Comparison of ENCODE assay signal across 20 mouse cellular contexts in the genomic region with DNA sequence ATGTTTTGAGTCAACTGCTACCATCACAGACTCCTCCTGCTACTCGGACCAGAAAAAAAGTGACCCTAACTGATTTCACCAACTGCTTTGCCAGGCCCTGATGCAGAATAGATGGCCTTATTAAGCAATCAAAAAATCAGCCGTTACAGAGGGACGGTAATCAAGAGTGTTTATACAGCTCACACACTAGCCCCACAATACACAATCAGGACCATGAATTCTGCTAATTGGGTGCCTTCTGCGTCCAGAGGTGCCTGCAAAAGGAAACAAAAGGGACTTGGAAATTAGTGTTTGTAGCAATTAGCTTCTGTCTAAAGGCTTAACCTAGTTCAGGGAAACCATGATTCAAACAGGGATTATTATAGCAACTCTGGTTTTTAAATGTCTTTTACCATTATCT.
DNase-seq lines count a peak whose midpoint lies in the region; ATAC-seq lines count a peak whose summit lies in the region.
"Had no signal": no experiment of that assay in that cellular context is flagged by ENCODE, and none has a peak within 500 bp of the region (broad histone marks: within the 10 kb centered on the region; RNA-seq: fewer than 3 reads in every experiment).

No protein-coding gene starts in this region.

- no peak overlapping the region for H3K27ac ChIP-seq in embryonic facial prominence, embryonic 14.5 days (replicated peaks; ENCODE audit: low read depth, low read length)
- no peak overlapping the region for H3K27ac ChIP-seq in embryonic facial prominence, embryonic 10.5 days (replicated peaks)
- no peak overlapping the region for H3K27ac ChIP-seq in midbrain, embryonic 15.5 days
- H3K27ac ChIP-seq in midbrain, embryonic 10.5 days (replicated peaks), result no peak overlapping the region
- H3K27ac ChIP-seq in forebrain, embryonic 14.5 days (ENCODE audit: low read depth, low read length), result no peak overlapping the region
- H3K27ac ChIP-seq: embryonic facial prominence, embryonic 13.5 days; kidney, postnatal 0 days; limb, embryonic 15.5 days; liver, embryonic 15.5 days; macrophage had no signal

- no peaks in the 10 kb centered on the region for H3K27me3 ChIP-seq in embryonic facial prominence, embryonic 14.5 days (replicated peaks; ENCODE audit: control insufficient read depth, insufficient read depth, low read length)
- H3K27me3 ChIP-seq in embryonic facial prominence, embryonic 10.5 days (replicated peaks; ENCODE audit: low read depth, poor library complexity, severe bottlenecking), result no peaks in the 10 kb centered on the region
- no peaks in the 10 kb centered on the region for H3K27me3 ChIP-seq in midbrain, embryonic 15.5 days (replicated peaks)
- H3K27me3 ChIP-seq in midbrain, embryonic 10.5 days (ENCODE audit: low read depth, poor library complexity, severe bottlenecking), result no peaks in the 10 kb centered on the region
- peaks cover 10% of the 10 kb centered on the region for H3K27me3 ChIP-seq in forebrain, embryonic 14.5 days (replicated peaks; ENCODE audit: control insufficient read depth, insufficient read depth, low read length)
- H3K27me3 ChIP-seq: embryonic facial prominence, embryonic 13.5 days; limb, embryonic 15.5 days; liver, embryonic 15.5 days had no signal

- ATAC-seq in embryonic facial prominence, embryonic 14.5 days (ENCODE audit: low read depth), result peak; percentile 71; the same call in 1 of the 2 replicates
- ATAC-seq in midbrain, embryonic 15.5 days (replicated peaks), result 0 out of 2 replicates have a peak, but pooled peaks have one; percentile 16
- peak; percentile 92 for ATAC-seq in forebrain, embryonic 14.5 days
- ATAC-seq: activated CD4-positive, CD25-positive, alpha-beta regulatory T cell, adult 4 months; CD4-positive, CD25-positive, alpha-beta regulatory T cell, adult 4 months had no signal

- WGBS in embryonic facial prominence, embryonic 14.5 days, result 28% methylated on average over 4 of the region's 4 CpGs
- WGBS in embryonic facial prominence, embryonic 10.5 days, result 27% methylated on average over 4 of the region's 4 CpGs
- WGBS in midbrain, embryonic 15.5 days, result 17% methylated on average over 4 of the region's 4 CpGs
- 32% methylated on average over 4 of the region's 4 CpGs for WGBS in midbrain, embryonic 10.5 days
- WGBS in forebrain, embryonic 14.5 days, result 3% methylated on average over 4 of the region's 4 CpGs

- DNase-seq in embryonic facial prominence, embryonic 14.5 days (ENCODE audit: low spot score), result peak; percentile 48
- DNase-seq in embryonic facial prominence, embryonic 10.5 days (ENCODE audit: low spot score), result no peak
- DNase-seq in midbrain, embryonic 10.5 days (ENCODE audit: low spot score), result no peak
- peak; percentile 86 for DNase-seq in forebrain, embryonic 14.5 days (ENCODE audit: low spot score)
- DNase-seq in retina, embryonic 14.5 days (ENCODE audit: low spot score), result peak; percentile 80
- no peak for DNase-seq in layer of hippocampus, postnatal 25 days (ENCODE audit: extremely low spot score in 1 of 2, low spot score in 1 of 2)
- DNase-seq in cerebellum, postnatal 25 days, result no peak
- DNase-seq: adrenal gland, postnatal 14 days; cerebellum, adult 18-20 months; gastrocnemius, postnatal 36 days; kidney, adult 18-20 months had no signal

- H3K4me2 ChIP-seq in embryonic facial prominence, embryonic 14.5 days (ENCODE audit: low read depth, low read length), result no peak overlapping the region
- no peak overlapping the region for H3K4me2 ChIP-seq in midbrain, embryonic 15.5 days
- H3K4me2 ChIP-seq in forebrain, embryonic 14.5 days (ENCODE audit: low read length), result no peak overlapping the region
- H3K4me2 ChIP-seq: embryonic facial prominence, embryonic 13.5 days; limb, embryonic 15.5 days; liver, embryonic 15.5 days; midbrain, embryonic 11.5 days had no signal

- no peaks in the 10 kb centered on the region for H3K9me3 ChIP-seq in embryonic facial prominence, embryonic 14.5 days (ENCODE audit: control insufficient read depth, low read length)
- no peaks in the 10 kb centered on the region for H3K9me3 ChIP-seq in embryonic facial prominence, embryonic 10.5 days
- no peaks in the 10 kb centered on the region for H3K9me3 ChIP-seq in midbrain, embryonic 15.5 days
- H3K9me3 ChIP-seq in midbrain, embryonic 10.5 days (replicated peaks), result no peaks in the 10 kb centered on the region
- H3K9me3 ChIP-seq in forebrain, embryonic 14.5 days (replicated peaks; ENCODE audit: control insufficient read depth, low read length), result no peaks in the 10 kb centered on the region
- H3K9me3 ChIP-seq: embryonic facial prominence, embryonic 13.5 days; limb, embryonic 15.5 days; liver, embryonic 15.5 days had no signal

- no peaks in the 10 kb centered on the region for H3K36me3 ChIP-seq in embryonic facial prominence, embryonic 14.5 days (ENCODE audit: control insufficient read depth, insufficient read depth, low read length)
- no peaks in the 10 kb centered on the region for H3K36me3 ChIP-seq in embryonic facial prominence, embryonic 10.5 days (replicated peaks)
- H3K36me3 ChIP-seq in midbrain, embryonic 15.5 days (replicated peaks), result no peaks in the 10 kb centered on the region
- no peaks in the 10 kb centered on the region for H3K36me3 ChIP-seq in midbrain, embryonic 10.5 days
- H3K36me3 ChIP-seq in forebrain, embryonic 14.5 days (ENCODE audit: control insufficient read depth, insufficient read depth, low read length), result no peaks in the 10 kb centered on the region
- H3K36me3 ChIP-seq: embryonic facial prominence, embryonic 13.5 days; limb, embryonic 15.5 days; liver, embryonic 15.5 days had no signal

- H3K4me1 ChIP-seq in embryonic facial prominence, embryonic 14.5 days (ENCODE audit: control insufficient read depth, insufficient read depth, low read length), result no peaks in the 10 kb centered on the region
- peaks cover 19% of the 10 kb centered on the region for H3K4me1 ChIP-seq in embryonic facial prominence, embryonic 10.5 days
- H3K4me1 ChIP-seq in midbrain, embryonic 15.5 days, result peaks cover 13% of the 10 kb centered on the region; the same call in 1 of the 2 replicates
- H3K4me1 ChIP-seq in midbrain, embryonic 10.5 days, result peaks cover 26% of the 10 kb centered on the region
- H3K4me1 ChIP-seq in forebrain, embryonic 14.5 days (ENCODE audit: control insufficient read depth, insufficient read depth, low read length), result peaks cover 10% of the 10 kb centered on the region
- H3K4me1 ChIP-seq: embryonic facial prominence, embryonic 13.5 days; limb, embryonic 15.5 days; liver, embryonic 15.5 days had no signal

- no peak overlapping the region for H3K4me3 ChIP-seq in embryonic facial prominence, embryonic 14.5 days (ENCODE audit: low read depth, low read length)
- no peak overlapping the region for H3K4me3 ChIP-seq in embryonic facial prominence, embryonic 10.5 days
- no peak overlapping the region for H3K4me3 ChIP-seq in midbrain, embryonic 15.5 days
- H3K4me3 ChIP-seq in midbrain, embryonic 10.5 days, result no peak overlapping the region
- no peak overlapping the region for H3K4me3 ChIP-seq in forebrain, embryonic 14.5 days (ENCODE audit: low read depth, low read length)
- H3K4me3 ChIP-seq: embryonic facial prominence, embryonic 13.5 days; limb, embryonic 15.5 days; liver, embryonic 15.5 days had no signal

- H3K9ac ChIP-seq in embryonic facial prominence, embryonic 14.5 days (ENCODE audit: low read depth, low read length), result no peak overlapping the region
- no peak overlapping the region for H3K9ac ChIP-seq in midbrain, embryonic 15.5 days
- no peak overlapping the region for H3K9ac ChIP-seq in forebrain, embryonic 14.5 days (ENCODE audit: low read length)
- H3K9ac ChIP-seq: embryonic facial prominence, embryonic 13.5 days; limb, embryonic 15.5 days; liver, embryonic 15.5 days had no signal

Comparison
In these comparisons a context has a peak if more than half of its experiments do, and no peak if none do; other contexts are left out.
1. DNase-seq: peak in embryonic facial prominence, embryonic 14.5 days (single experiment), forebrain, embryonic 14.5 days (single experiment) and retina, embryonic 14.5 days (single experiment); none in embryonic facial prominence, embryonic 10.5 days (single experiment), midbrain, embryonic 10.5 days (single experiment), layer of hippocampus, postnatal 25 days (0 of 2) and cerebellum, postnatal 25 days (0 of 2).
2. ATAC-seq: peak in every context shown above with its lines; median percentile 92 in forebrain, embryonic 14.5 days; 71 in embryonic facial prominence, embryonic 14.5 days; 16 in midbrain, embryonic 15.5 days.